Mouse (Mus musculus) intestine, embryonic 14.5 days (tissue): Measurements from ENCODE around the gene Cyp26b1. TPM values are rescaled to one million over a fixed set of nuclear protein-coding genes. Genes with fewer than 3 reads are reported as not detected.

Source experiments
- ATAC-seq: fragments of 200-750 bp; cut with Nextera tagmentation; replicated peaks from 2 replicates; pipeline ENCODE4 v1.8.0; 2017; ENCODE audit warnings: low read depth, moderate number of reproducible peaks, moderate TSS enrichment, moderate library complexity; ENCODE audit not compliant: low FRiP score, low TSS enrichment
- DNase-seq: peaks from one replicate; pipeline ENCODE4 v3.0.0-alpha.2; 2018; ENCODE audit warnings: low spot score
- H3K27ac ChIP-seq: fragments of 300-500 bp; sonication (generic); 2 replicates; pipeline ENCODE4 v1.5.1; 2014; ENCODE audit warnings: low read depth, mild to moderate bottlenecking, control low read depth
- H3K27me3 ChIP-seq: fragments of 300-500 bp; sonication (generic); replicated peaks from 2 replicates; pipeline ENCODE4 v1.6.1; 2014; ENCODE audit warnings: low read length, control low read depth; ENCODE audit not compliant: control insufficient read depth, insufficient read depth
- H3K36me3 ChIP-seq: fragments of 300-500 bp; sonication (generic); 2 replicates; pipeline ENCODE4 v1.6.1; 2014; ENCODE audit warnings: low read length, control low read depth; ENCODE audit not compliant: control insufficient read depth, insufficient read depth
- H3K4me1 ChIP-seq: fragments of 300-500 bp; sonication (generic); replicated peaks from 2 replicates; pipeline ENCODE4 v1.6.1; 2014; ENCODE audit warnings: low read length, control low read depth, mixed read lengths; ENCODE audit not compliant: control insufficient read depth, insufficient read depth
- H3K4me2 ChIP-seq: fragments of 300-500 bp; sonication (generic); 2 replicates; pipeline ENCODE4 v1.6.1; 2014; ENCODE audit warnings: low read length
- H3K4me3 ChIP-seq: fragments of 300-500 bp; sonication (generic); 2 replicates; pipeline ENCODE4 v1.5.1; 2014; ENCODE audit warnings: low read depth, low read length, control low read depth, mixed read lengths
- H3K9ac ChIP-seq: fragments of 300-500 bp; sonication (generic); 2 replicates; pipeline ENCODE4 v1.6.1; 2014; ENCODE audit warnings: mild to moderate bottlenecking, low read length
- H3K9me3 ChIP-seq: fragments of 300-500 bp; sonication (generic); 2 replicates; pipeline ENCODE4 v1.6.1; 2016; ENCODE audit warnings: low read length, control low read depth; ENCODE audit not compliant: control insufficient read depth
- WGBS: fragments of 180-500 bp; shearing (Covaris S2); extraction: QIAGEN DNeasy Blood & Tissue Kit; methylation state at CpG from one replicate; pipeline ENCODE4 v1.1.7; 2014; 5-methylcytosine and 5-hydroxymethylcytosine counted together
- polyA plus RNA-seq: library from polyadenylated mRNA; unstranded; fragments of >200 nt; fragmentation: Nextera tagmentation; extraction: Ambion mirVana; gene quantifications from 2 replicates; pipeline ENCODE4 v1.2.1, GENCODE M21; 2014

Gene Cyp26b1
- polyA plus RNA-seq, 1 experiment from 2014 or later, result 2.7 TPM

DNA sequence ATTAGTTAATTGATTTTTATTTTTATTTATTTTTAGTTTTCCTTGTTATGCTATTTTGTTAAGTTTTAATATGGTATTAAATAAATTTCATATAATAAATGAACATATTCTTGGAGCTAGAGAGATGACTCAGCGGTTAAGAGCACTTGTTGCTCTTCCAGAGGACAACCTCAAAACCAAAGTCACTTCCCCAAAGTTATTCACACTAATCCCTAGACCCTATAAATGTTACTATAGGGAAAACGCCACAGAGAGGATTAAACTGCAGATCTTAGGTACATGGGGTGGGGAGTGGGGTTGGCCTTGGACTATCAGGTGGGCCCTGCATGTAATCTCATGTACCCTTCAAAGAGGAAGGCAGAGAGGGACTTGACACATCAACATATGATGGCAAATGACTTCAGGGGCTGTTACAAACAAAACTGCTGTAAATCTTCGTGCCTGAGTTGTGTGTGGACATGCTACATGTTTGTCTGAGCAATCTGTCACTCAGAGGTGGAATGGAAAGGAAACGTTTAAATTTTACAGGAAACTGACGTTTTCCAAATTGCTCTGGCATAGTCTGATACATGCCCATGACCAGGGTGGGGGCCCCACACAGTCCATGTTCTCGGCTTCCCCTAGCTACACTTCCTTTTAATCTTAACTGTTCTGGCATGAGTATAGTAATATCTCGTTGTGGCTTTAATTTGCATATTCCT, 68.7 kb downstream of the Cyp26b1 start:
- Histone ChIP-seq H3K27me3 (no peaks in the 10 kb centered on the region), H3K9me3 (no peaks in the 10 kb centered on the region), H3K27ac (no peak overlapping the region), H3K9ac (no peak overlapping the region), H3K4me3 (no peak overlapping the region), H3K36me3 (no peaks in the 10 kb centered on the region), H3K4me2 (no peak overlapping the region), H3K4me1 (no peaks in the 10 kb centered on the region)
- ATAC-seq (no peak), DNase-seq (no peak)
- WGBS, result 70% methylated on average over 7 of the region's 7 CpGs
